Mouse (Mus musculus): ENCODE measurements at regions not wholly inside any gene's neighbourhood (a gene's known extent, or its start where the extent isn't known, plus 50 kb on each side); places are given as distances from the start of the nearest gene placed in this dataset.

DNA sequence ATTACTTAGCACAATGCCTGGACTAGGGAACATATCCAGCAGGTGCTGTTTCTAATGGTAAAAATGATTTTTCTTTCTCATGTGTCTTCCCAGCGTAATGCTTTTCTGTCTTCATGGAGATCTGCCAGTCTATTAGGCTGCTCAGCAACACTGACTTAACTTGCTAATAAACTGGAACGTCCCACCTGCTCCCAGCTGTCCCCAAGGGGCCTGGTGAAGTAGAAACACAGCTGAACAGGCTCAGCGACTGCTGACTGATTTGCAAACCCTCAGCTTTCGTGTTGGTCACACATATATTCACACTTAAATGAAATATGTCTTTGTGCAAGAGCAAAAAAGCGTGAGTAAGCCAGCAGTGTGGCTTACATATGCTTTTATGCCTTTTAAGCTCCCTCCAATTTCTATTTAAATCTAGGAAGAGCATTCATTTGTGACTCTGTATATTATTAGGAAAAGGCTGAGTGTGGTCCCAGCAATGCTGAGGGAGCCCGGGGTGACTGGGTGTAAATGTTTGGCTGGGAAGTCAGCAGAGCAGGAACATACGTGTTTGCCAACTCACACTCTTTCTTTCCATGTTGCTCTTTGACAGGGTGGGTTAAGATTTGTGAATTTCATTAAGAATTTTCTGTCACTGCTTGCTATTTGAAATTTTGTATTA, 146.7 kb upstream of the Rgmb start:
- peak; percentile 40 for DNase-seq

DNA sequence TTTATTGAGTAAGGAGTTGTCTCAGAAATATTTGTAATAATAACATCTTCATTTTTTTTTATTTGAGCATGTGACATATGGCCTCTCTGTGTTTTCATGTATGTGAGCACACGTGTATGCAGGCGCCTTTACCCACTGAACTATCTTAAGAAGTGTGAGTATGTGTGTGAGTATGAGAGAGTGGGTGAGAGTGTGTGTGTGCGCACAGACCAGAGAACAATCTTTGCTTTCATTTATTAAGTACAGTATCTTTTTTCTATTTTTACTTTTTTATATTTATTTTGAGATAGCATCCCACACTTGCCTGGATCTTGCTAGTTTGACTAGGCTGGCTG, 140.5 kb upstream of the Rgmb start:
- DNase-seq: no peak

GRCm38 (mm10) chr17:15970481-15971350, 139.9 kb upstream of the Rgmb start:
- no peak for DNase-seq

DNA sequence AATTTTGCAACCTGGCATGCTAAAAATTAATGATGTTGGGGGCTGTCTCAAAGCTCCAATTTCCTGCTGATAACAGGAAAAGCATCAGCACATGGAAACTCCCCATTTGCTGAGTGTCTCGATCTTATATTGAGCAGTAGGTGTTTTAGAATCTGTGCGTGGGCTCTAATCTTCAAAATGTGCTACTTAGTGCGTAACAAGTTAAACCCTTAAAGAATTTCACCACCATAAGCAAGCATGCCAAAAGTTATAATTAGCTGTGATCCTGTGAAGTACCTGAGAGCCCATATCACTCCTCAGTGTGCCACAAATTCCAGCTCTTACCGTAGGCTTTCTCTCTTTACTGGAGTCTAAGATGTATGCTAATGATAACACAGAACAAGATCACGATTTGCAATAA, 137.5 kb upstream of the Rgmb start:
- no peak for DNase-seq

- no peak for DNase-seq
These were observed 124.8 kb upstream of the Rgmb start for GRCm38 (mm10) chr17:15955656-15956055.

- DNase-seq: no peak
These were observed 120.8 kb upstream of the Rgmb start for GRCm38 (mm10) chr17:15951641-15952040.

DNA sequence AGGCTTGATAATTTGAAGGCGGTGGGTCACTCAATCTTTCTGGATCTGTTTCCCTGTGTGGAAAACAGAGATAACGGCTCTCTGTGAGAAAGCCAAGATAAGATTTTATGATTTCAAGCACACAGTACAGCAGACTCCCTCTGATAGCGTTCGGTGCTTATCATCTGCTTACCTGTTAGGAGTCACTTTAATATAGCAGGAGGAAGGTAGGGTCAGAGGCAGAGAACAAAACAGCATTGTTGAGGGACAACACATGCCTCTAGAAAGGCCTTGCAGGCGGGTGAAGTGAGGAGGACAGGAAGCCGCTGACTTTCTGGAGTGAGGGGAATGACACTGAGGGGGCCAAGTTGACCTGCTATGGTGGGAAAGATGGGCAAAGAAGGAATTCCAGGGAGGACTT, 118.9 kb upstream of the Rgmb start:
- no peak for DNase-seq

GRCm38 (mm10) chr17:15942378-15942777, 111.5 kb upstream of the Rgmb start:
- no peak for DNase-seq

GRCm38 (mm10) chr17:15918609-15919008, 87.8 kb upstream of the Rgmb start:
- peak; percentile 3 for DNase-seq

GRCm38 (mm10) chr17:15898689-15899419, 68.0 kb upstream of the Rgmb start:
- no peak for DNase-seq

GRCm38 (mm10) chr17:15895968-15896367, 65.1 kb upstream of the Rgmb start:
- DNase-seq: peak; percentile 4

DNA sequence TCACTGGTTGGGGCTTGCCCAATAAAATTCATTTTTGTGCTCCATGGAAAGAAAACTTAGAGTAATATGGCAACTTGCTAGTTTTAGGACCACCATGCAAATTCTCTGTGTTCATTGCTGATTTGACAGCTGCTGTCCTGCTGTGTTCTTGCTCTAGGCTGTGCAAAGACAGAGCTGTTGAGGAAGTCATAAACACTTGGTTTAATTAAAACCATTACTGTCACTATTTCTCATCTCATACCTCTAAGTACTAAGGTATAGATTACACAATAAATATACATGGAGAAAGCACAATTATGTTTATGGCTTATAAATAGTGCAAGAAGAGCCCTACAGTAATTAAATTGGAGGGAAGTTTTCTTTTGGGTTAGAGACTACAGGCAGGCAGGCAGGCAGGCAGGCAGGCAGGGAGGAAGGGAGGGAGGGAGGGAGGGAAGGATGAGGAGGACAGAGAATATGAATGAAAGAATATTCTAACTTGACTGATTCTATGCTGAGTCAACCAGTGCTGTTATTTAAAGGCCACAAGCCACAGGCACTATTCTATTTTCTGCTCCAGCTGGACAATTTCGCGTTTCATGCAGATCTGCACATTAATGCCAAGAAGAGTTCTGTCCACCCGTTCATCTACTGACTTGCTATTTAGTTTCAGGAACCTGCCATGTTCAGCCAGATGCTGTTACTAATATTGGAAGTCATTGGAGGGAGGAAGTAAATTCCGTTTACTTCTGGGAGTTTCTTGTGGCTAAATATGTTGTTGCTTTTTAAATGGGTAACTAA, 61.2 kb upstream of the Rgmb start:
- no peak for DNase-seq

GRCm38 (mm10) chr17:15890595-15891140, 59.8 kb upstream of the Rgmb start:
- DNase-seq: no peak

DNA sequence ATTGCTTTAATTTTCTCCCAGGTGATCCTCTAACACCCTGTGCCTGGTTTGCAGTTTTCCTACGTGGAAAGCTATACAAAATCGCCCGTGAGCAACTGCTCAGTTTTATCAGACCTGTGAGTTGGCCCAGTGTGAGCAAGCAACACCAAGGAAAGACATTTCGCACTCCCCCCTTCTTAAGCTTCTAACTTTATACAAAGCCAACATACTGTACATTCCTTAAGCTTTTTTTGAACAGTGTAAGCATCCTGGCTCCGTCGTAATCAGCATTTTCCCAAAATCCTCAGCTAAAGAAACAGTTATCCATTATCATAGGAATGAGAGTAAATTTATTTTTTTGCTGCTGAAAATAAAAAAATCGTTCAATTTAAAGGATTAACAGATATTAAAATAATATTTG, 52.0 kb upstream of the Rgmb start:
- DNase-seq: no peak

GRCm38 (mm10) chr17:15882245-15882644, 51.4 kb upstream of the Rgmb start:
- no peak for DNase-seq

Measured in retina, postnatal 1 day (tissue).